Mouse (Mus musculus) midbrain, embryonic 11.5 days (tissue): ENCODE results near the gene Mrpl18. TPM values are rescaled to one million over a fixed set of nuclear protein-coding genes. Genes with fewer than 3 reads are reported as not detected.

Source experiments
- ATAC-seq: fragments of 200-750 bp; cut with Nextera tagmentation; 2 replicates; pipeline ENCODE4 v1.8.0; 2017; ENCODE audit warnings: moderate TSS enrichment, moderate library complexity; ENCODE audit not compliant: low FRiP score
- DNase-seq: peaks from one replicate; pipeline ENCODE4 v3.0.0; 2015; ENCODE audit warnings: low spot score; ENCODE audit errors: missing footprints
- H3K27ac ChIP-seq: fragments of 300-500 bp; sonication (generic); 2 replicates; pipeline ENCODE4 v1.5.1; 2014; ENCODE audit warnings: low read depth, low read length
- H3K27me3 ChIP-seq: fragments of 300-500 bp; sonication (generic); 2 replicates; pipeline ENCODE4 v1.6.1; 2014; ENCODE audit warnings: mild to moderate bottlenecking, low read length, moderate library complexity, mixed read lengths; ENCODE audit not compliant: control insufficient read depth, insufficient read depth
- H3K36me3 ChIP-seq: fragments of 300-500 bp; sonication (generic); 2 replicates; pipeline ENCODE4 v1.6.1; 2014; ENCODE audit warnings: mild to moderate bottlenecking, low read length, moderate library complexity, mixed read lengths; ENCODE audit not compliant: control insufficient read depth, insufficient read depth
- H3K4me1 ChIP-seq: fragments of 300-500 bp; sonication (generic); 2 replicates; pipeline ENCODE4 v1.6.1; 2014; ENCODE audit warnings: low read length; ENCODE audit not compliant: control insufficient read depth, insufficient read depth
- H3K4me2 ChIP-seq: fragments of 300-500 bp; sonication (generic); 2 replicates; pipeline ENCODE4 v1.6.1; 2014; ENCODE audit warnings: mild to moderate bottlenecking, moderate library complexity
- H3K4me3 ChIP-seq: fragments of 300-500 bp; sonication (generic); 2 replicates; pipeline ENCODE4 v1.5.1; 2014; ENCODE audit warnings: low read depth, low read length
- H3K9ac ChIP-seq: fragments of 300-500 bp; sonication (generic); 2 replicates; pipeline ENCODE4 v1.6.1; 2014; ENCODE audit warnings: low read length
- H3K9me3 ChIP-seq: fragments of 300-500 bp; sonication (generic); 2 replicates; pipeline ENCODE4 v1.6.1; 2016; ENCODE audit warnings: low read length; ENCODE audit not compliant: control insufficient read depth
- WGBS: fragments of 180-500 bp; shearing (Covaris S2); extraction: QIAGEN DNeasy Blood & Tissue Kit; methylation state at CpG from one replicate; pipeline ENCODE4 v1.1.7; 2014; 5-methylcytosine and 5-hydroxymethylcytosine counted together
- polyA plus RNA-seq: library from polyadenylated mRNA; unstranded; fragments of >200 nt; fragmentation: Nextera tagmentation; extraction: Ambion mirVana; gene quantifications from 2 replicates; pipeline ENCODE4 v1.2.1, GENCODE M21; 2014

Mrpl18 gene
- polyA plus RNA-seq, 1 experiment from 2014 or later: 176 TPM

GRCm38 (mm10) chr17:12921073-12921472 is 4.9 kb upstream of the Mrpl18 start:
- H3K27me3 ChIP-seq: no peaks in the 10 kb centered on the region
- peaks cover 31% of the 10 kb centered on the region for H3K36me3 ChIP-seq
- H3K4me2 ChIP-seq: no peak overlapping the region
- ATAC-seq (no peak), DNase-seq (peak; percentile 76)
- 97% methylated on average over 1 of the region's 1 CpGs for WGBS
- H3K27ac ChIP-seq: no peak overlapping the region
- H3K4me3 ChIP-seq: no peak overlapping the region
- no peaks in the 10 kb centered on the region for H3K9me3 ChIP-seq
- peaks cover 2% of the 10 kb centered on the region; the same call in 1 of the 2 replicates for H3K4me1 ChIP-seq
- H3K9ac ChIP-seq: no peak overlapping the region

- H3K9me3 ChIP-seq: no peaks in the 10 kb centered on the region
- peaks cover 24% of the 10 kb centered on the region; the same call in 1 of the 2 replicates for H3K36me3 ChIP-seq
- H3K4me2 ChIP-seq: peak overlapping the region; percentile 69
- H3K27me3 ChIP-seq: no peaks in the 10 kb centered on the region
- ATAC-seq (peak; percentile 71), DNase-seq (no peak)
- peak overlapping the region; percentile 92 for H3K4me3 ChIP-seq
- H3K27ac ChIP-seq: peak overlapping the region; percentile 82
- H3K9ac ChIP-seq: peak overlapping the region; percentile 97
- under 1% methylated on average over 39 of the region's 40 CpGs for WGBS
- H3K4me1 ChIP-seq: peaks cover 7% of the 10 kb centered on the region; the same call in 1 of the 2 replicates
Measured at GRCm38 (mm10) chr17:12916588-12917380, 639 bp upstream of the Mrpl18 start.

- Histone ChIP-seq H3K4me1 (peaks cover 7% of the 10 kb centered on the region; the same call in 1 of the 2 replicates), H3K36me3 (peaks cover 20% of the 10 kb centered on the region; the same call in 1 of the 2 replicates), H3K27ac (peak within 1 kb of the TSS; percentile 82), H3K4me2 (peak within 1 kb of the TSS; percentile 80), H3K27me3 (no peaks in the 10 kb centered on the region), H3K4me3 (peak within 1 kb of the TSS; percentile 92), H3K9me3 (no peaks in the 10 kb centered on the region), H3K9ac (peak within 1 kb of the TSS; percentile 97)
- ATAC-seq (peak; percentile 6; the same call in 1 of the 2 replicates), DNase-seq (no peak)
- WGBS: 1% methylated on average over 18 of the region's 18 CpGs
Measured at GRCm38 (mm10) chr17:12915488-12915880, 661 bp downstream of the Mrpl18 start, which contains the start of gene Tcp1. Gene Tcp1 (plus strand): TSS chr17:12915701.

GRCm38 (mm10) chr17:12910391-12910790 is 5.8 kb downstream of the Mrpl18 start:
- Histone ChIP-seq H3K4me3 (no peak overlapping the region), H3K27ac (no peak overlapping the region), H3K9me3 (no peaks in the 10 kb centered on the region), H3K9ac (no peak overlapping the region), H3K36me3 (peaks cover 14% of the 10 kb centered on the region; the same call in 1 of the 2 replicates), H3K4me2 (no peak overlapping the region), H3K4me1 (peaks cover 4% of the 10 kb centered on the region; the same call in 1 of the 2 replicates), H3K27me3 (no peaks in the 10 kb centered on the region)
- ATAC-seq: no peak
- peak; percentile 31 for DNase-seq
- 86% methylated on average over 8 of the region's 8 CpGs for WGBS

- ATAC-seq (no peak), DNase-seq (peak; percentile 67)
- no peak within 1 kb of the TSS for H3K4me2 ChIP-seq
- H3K36me3 ChIP-seq: peaks cover 14% of the 10 kb centered on the region; the same call in 1 of the 2 replicates
- H3K9ac ChIP-seq: no peak within 1 kb of the TSS
- no peak within 1 kb of the TSS for H3K27ac ChIP-seq
- H3K9me3 ChIP-seq: no peaks in the 10 kb centered on the region
- no peaks in the 10 kb centered on the region for H3K27me3 ChIP-seq
- H3K4me3 ChIP-seq: no peak within 1 kb of the TSS
- 81% methylated on average over 35 of the region's 35 CpGs for WGBS
- no peaks in the 10 kb centered on the region for H3K4me1 ChIP-seq
Measured at GRCm38 (mm10) chr17:12909361-12910280, 6.5 kb downstream of the Mrpl18 start, which contains the start of gene Pnldc1. Gene Pnldc1 (minus strand): TSS chr17:12910230.

- Histone ChIP-seq H3K27ac (no peak overlapping the region), H3K36me3 (no peaks in the 10 kb centered on the region; the same call in none of the 2 replicates), H3K4me1 (peaks cover 8% of the 10 kb centered on the region), H3K27me3 (no peaks in the 10 kb centered on the region), H3K4me2 (no peak overlapping the region), H3K4me3 (no peak overlapping the region), H3K9ac (no peak overlapping the region), H3K9me3 (no peaks in the 10 kb centered on the region)
- no peak for ATAC-seq
- DNase-seq: peak; percentile 54
- WGBS: 91% methylated on average over 9 of the region's 9 CpGs
Measured at GRCm38 (mm10) chr17:12906436-12906835, 9.7 kb downstream of the Mrpl18 start.

- Histone ChIP-seq H3K9me3 (no peaks in the 10 kb centered on the region), H3K4me2 (no peak overlapping the region), H3K9ac (no peak overlapping the region), H3K4me3 (no peak overlapping the region), H3K27me3 (no peaks in the 10 kb centered on the region), H3K4me1 (peaks cover 8% of the 10 kb centered on the region), H3K27ac (no peak overlapping the region), H3K36me3 (no peaks in the 10 kb centered on the region; the same call in 1 of the 2 replicates)
- ATAC-seq: no peak
- no peak for DNase-seq
- 90% methylated on average over 4 of the region's 4 CpGs for WGBS
Measured at GRCm38 (mm10) chr17:12905810-12906209, 10.3 kb downstream of the Mrpl18 start.

GRCm38 (mm10) chr17:12904349-12904748 is 11.8 kb downstream of the Mrpl18 start:
- 56% methylated on average over 1 of the region's 1 CpGs for WGBS
- H3K9ac ChIP-seq: no peak overlapping the region
- H3K9me3 ChIP-seq: no peaks in the 10 kb centered on the region
- ATAC-seq (no peak), DNase-seq (no peak)
- no peak overlapping the region for H3K4me2 ChIP-seq
- peaks cover 8% of the 10 kb centered on the region for H3K4me1 ChIP-seq
- no peaks in the 10 kb centered on the region for H3K27me3 ChIP-seq
- no peak overlapping the region for H3K27ac ChIP-seq
- no peaks in the 10 kb centered on the region; the same call in none of the 2 replicates for H3K36me3 ChIP-seq
- H3K4me3 ChIP-seq: no peak overlapping the region
